Mouse (Mus musculus): ENCODE results near the gene Pphln1. TPM values are rescaled to one million over a fixed set of nuclear protein-coding genes. Genes with fewer than 3 reads are reported as not detected.

Gene Pphln1
- polyA plus RNA-seq, 1 experiment from 2014 or later: 32.1 TPM

DNA sequence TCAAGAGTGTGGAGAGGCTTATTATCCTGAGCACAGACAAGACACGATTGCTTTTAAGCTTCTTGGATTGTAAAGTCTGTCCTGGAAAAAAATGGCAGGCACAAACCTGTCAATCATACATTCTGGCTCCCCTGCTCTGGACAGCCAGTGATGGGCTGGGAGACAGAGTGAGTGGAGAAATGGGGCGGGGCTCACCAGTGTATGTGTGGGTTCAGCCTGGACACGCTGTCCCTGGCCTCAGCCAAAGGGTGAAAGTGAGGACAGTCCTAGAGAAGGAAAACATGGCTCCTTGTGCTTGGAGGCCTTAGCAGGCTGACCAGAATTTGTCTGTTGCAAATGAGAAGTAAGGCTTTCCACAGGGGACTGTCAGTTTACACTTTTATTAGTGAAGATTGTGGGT is 50.7 kb downstream of the Pphln1 start:
- H3K27ac ChIP-seq (ENCODE audit: low read depth, low read length): no peak overlapping the region
- H3K9ac ChIP-seq (replicated peaks; ENCODE audit: low read depth, low read length): no peak overlapping the region
- no peak overlapping the region for H3K4me2 ChIP-seq (ENCODE audit: low read depth, low read length)
- H3K4me3 ChIP-seq (ENCODE audit: low read depth, low read length): no peak overlapping the region
- no peaks in the 10 kb centered on the region for H3K9me3 ChIP-seq (ENCODE audit: control insufficient read depth, low read length)
- ATAC-seq (ENCODE audit: low read depth): no peak
- H3K4me1 ChIP-seq (ENCODE audit: control insufficient read depth, insufficient read depth, low read length): no peaks in the 10 kb centered on the region
- 86% methylated on average over 3 of the region's 3 CpGs for WGBS
- no peaks in the 10 kb centered on the region for H3K27me3 ChIP-seq (ENCODE audit: control insufficient read depth, insufficient read depth, low read length)
- peaks cover 2% of the 10 kb centered on the region; the same call in 1 of the 2 replicates for H3K36me3 ChIP-seq (ENCODE audit: control insufficient read depth, insufficient read depth, low read length)

DNA sequence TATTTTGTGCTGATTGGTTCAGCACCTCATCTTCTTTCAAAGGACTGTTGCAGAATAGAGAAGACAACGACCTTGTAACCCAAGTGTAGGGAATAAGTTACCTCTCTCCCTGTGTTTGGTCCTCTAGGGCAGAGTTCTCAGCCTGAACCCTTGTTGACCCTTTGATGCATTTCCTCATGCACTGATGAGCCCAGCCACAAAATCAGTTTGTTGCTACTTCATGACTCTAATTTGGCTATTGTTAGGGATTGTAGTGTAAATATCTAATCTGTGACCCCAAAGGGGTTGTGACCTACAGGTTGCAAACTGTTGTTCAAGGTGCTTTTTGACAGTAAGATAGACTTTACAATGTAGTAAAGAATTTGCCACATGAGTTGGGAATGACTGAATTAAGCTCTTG is 55.1 kb downstream of the Pphln1 start:
- H3K9me3 ChIP-seq (ENCODE audit: control insufficient read depth, low read length): no peaks in the 10 kb centered on the region
- no peak for ATAC-seq (ENCODE audit: low read depth)
- 76% methylated on average over 1 of the region's 1 CpGs for WGBS
- H3K27me3 ChIP-seq (ENCODE audit: control insufficient read depth, insufficient read depth, low read length): no peaks in the 10 kb centered on the region
- no peak overlapping the region for H3K27ac ChIP-seq (ENCODE audit: low read depth, low read length)
- no peak overlapping the region for H3K4me2 ChIP-seq (ENCODE audit: low read depth, low read length)
- peaks cover 2% of the 10 kb centered on the region; the same call in 1 of the 2 replicates for H3K36me3 ChIP-seq (ENCODE audit: control insufficient read depth, insufficient read depth, low read length)
- H3K4me1 ChIP-seq (ENCODE audit: control insufficient read depth, insufficient read depth, low read length): no peaks in the 10 kb centered on the region
- H3K9ac ChIP-seq (replicated peaks; ENCODE audit: low read depth, low read length): no peak overlapping the region
- H3K4me3 ChIP-seq (ENCODE audit: low read depth, low read length): no peak overlapping the region

DNA sequence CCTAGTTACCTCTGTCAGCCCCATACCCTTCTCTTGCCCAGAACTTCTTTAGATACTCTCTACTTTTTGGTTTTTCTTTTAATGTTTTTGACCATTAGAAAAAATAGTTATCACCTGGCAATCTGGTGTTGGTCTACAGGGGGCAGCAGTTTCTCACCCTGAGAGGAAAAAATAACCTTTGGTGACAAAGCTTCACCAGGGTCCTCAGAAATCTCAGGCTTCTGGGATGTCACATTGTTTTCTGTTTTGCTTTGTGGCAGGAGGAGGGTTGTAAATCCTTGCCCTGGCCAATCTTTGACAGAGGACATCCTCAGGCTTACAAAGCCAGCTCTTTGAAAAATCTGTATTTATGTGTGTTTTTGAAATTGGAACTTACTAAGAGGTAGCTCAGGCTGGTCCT is 57.9 kb downstream of the Pphln1 start:
- Histone ChIP-seq H3K4me3 (ENCODE audit: low read depth, low read length) (no peak overlapping the region), H3K4me2 (ENCODE audit: low read depth, low read length) (no peak overlapping the region), H3K27ac (ENCODE audit: low read depth, low read length) (no peak overlapping the region), H3K4me1 (ENCODE audit: control insufficient read depth, insufficient read depth, low read length) (no peaks in the 10 kb centered on the region), H3K36me3 (ENCODE audit: control insufficient read depth, insufficient read depth, low read length) (no peaks in the 10 kb centered on the region; the same call in 1 of the 2 replicates), H3K27me3 (ENCODE audit: control insufficient read depth, insufficient read depth, low read length) (no peaks in the 10 kb centered on the region), H3K9me3 (ENCODE audit: control insufficient read depth, low read length) (no peaks in the 10 kb centered on the region), H3K9ac (replicated peaks; ENCODE audit: low read depth, low read length) (no peak overlapping the region)
- no peak for ATAC-seq (ENCODE audit: low read depth)

DNA sequence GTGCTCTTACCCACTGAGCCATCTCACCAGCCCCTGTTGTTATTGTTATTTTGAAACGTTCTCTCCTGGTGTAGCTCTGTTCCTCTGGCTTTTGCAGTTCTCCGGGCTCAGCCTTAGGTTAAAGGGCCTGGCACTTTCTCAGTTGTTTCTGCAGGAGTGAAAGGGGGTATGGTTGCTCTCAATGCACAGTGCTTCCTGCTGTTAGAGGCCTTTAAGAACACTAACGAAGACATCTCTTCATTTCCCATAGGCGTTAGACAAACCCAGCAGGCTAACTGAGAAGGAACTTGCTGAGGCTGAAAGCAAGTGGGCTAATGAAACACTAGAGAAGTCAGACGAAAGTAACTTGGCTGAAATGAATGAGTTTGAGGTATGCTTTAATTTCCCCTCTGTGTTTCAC is 61.3 kb downstream of the Pphln1 start:
- no peaks in the 10 kb centered on the region for H3K36me3 ChIP-seq (ENCODE audit: control insufficient read depth, insufficient read depth, low read length)
- no peak overlapping the region for H3K4me2 ChIP-seq (ENCODE audit: low read depth, low read length)
- no peak overlapping the region for H3K4me3 ChIP-seq (ENCODE audit: low read depth, low read length)
- H3K9me3 ChIP-seq (ENCODE audit: control insufficient read depth, low read length): no peaks in the 10 kb centered on the region
- no peak overlapping the region for H3K9ac ChIP-seq (replicated peaks; ENCODE audit: low read depth, low read length)
- no peaks in the 10 kb centered on the region for H3K4me1 ChIP-seq (ENCODE audit: control insufficient read depth, insufficient read depth, low read length)
- no peak for ATAC-seq (ENCODE audit: low read depth)
- 69% methylated on average over 5 of the region's 5 CpGs for WGBS
- no peaks in the 10 kb centered on the region for H3K27me3 ChIP-seq (ENCODE audit: control insufficient read depth, insufficient read depth, low read length)
- no peak overlapping the region for H3K27ac ChIP-seq (ENCODE audit: low read depth, low read length)

DNA sequence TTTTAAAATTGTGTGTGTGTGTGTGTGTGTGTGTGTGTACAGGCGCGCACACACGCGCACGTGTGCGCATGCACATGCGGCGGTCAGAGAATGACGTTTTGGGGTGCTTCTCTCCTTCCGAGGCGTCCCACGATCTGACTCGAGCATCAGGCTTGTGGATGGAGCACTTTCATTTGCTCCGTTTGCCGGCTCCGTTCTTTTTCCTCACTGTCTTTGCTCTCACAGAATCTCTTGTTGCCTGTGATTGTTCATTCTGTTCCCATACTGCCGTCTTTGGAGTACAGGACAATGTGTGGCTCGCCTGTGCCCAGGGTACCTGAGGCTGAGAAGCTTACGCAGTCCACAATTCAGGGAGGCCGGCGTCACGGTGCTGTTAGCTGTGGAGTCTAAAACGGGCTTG is 62.9 kb downstream of the Pphln1 start:
- H3K9ac ChIP-seq (replicated peaks; ENCODE audit: low read depth, low read length): no peak overlapping the region
- no peak overlapping the region for H3K4me2 ChIP-seq (ENCODE audit: low read depth, low read length)
- no peak overlapping the region for H3K27ac ChIP-seq (ENCODE audit: low read depth, low read length)
- WGBS: 95% methylated on average over 23 of the region's 23 CpGs
- H3K4me1 ChIP-seq (ENCODE audit: control insufficient read depth, insufficient read depth, low read length): no peaks in the 10 kb centered on the region
- H3K4me3 ChIP-seq (ENCODE audit: low read depth, low read length): no peak overlapping the region
- H3K36me3 ChIP-seq (ENCODE audit: control insufficient read depth, insufficient read depth, low read length): peaks cover 5% of the 10 kb centered on the region; the same call in 1 of the 2 replicates
- no peaks in the 10 kb centered on the region for H3K9me3 ChIP-seq (ENCODE audit: control insufficient read depth, low read length)
- no peaks in the 10 kb centered on the region for H3K27me3 ChIP-seq (ENCODE audit: control insufficient read depth, insufficient read depth, low read length)
- no peak for ATAC-seq (ENCODE audit: low read depth)

DNA sequence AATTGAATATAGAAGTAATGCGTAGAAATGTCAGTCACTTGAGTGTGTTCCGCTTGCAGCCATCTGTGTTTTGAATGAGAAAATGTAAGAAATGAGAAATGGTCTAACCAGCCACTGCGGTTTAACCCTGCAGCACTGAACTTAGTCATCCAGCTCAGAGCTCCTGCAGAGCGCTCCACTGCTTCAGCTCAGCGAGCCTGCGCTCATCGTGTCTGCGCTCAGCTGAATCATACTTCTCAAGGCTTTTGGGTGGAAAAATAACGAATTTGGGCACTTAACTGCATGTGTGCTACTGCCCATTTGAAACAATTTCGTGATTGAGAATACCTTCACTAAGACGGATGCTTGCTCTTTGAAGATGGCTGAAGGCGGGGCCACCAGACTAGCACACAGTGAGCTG is 73.5 kb downstream of the Pphln1 start:
- no peak overlapping the region for H3K27ac ChIP-seq (ENCODE audit: low read depth, low read length)
- no peaks in the 10 kb centered on the region for H3K27me3 ChIP-seq (ENCODE audit: control insufficient read depth, insufficient read depth, low read length)
- peak overlapping the region; percentile 7; the same call in 1 of the 2 replicates for H3K4me2 ChIP-seq (ENCODE audit: low read depth, low read length)
- WGBS: 32% methylated on average over 12 of the region's 12 CpGs
- H3K9ac ChIP-seq (replicated peaks; ENCODE audit: low read depth, low read length): no peak overlapping the region
- no peak overlapping the region for H3K4me3 ChIP-seq (ENCODE audit: low read depth, low read length)
- H3K9me3 ChIP-seq (ENCODE audit: control insufficient read depth, low read length): no peaks in the 10 kb centered on the region
- no peak for ATAC-seq (ENCODE audit: low read depth)
- no peaks in the 10 kb centered on the region for H3K36me3 ChIP-seq (ENCODE audit: control insufficient read depth, insufficient read depth, low read length)
- H3K4me1 ChIP-seq (ENCODE audit: control insufficient read depth, insufficient read depth, low read length): 0 out of 2 replicates have a peak, but pooled peaks cover 7% of the 10 kb centered on the region

DNA sequence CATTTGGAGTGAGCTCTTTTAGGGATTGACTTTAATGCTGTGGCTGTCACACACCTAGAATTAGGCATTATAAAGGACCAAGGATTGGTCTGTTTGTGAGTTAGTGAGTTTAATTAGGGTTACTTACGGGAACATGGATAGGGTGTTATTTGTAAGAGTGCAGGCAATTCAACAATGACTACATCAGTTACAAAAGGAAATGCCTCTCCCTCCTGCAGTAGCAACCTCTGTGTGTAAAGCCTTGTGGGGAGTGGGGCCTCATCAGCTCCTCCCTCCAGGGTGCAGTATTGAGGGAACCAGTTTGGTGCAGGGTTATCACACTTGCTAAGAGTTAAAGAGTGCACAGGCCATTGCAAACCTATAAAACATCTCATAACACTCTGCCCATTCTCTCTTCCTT is 73.9 kb downstream of the Pphln1 start:
- Histone ChIP-seq H3K27ac (ENCODE audit: low read depth, low read length) (no peak overlapping the region), H3K36me3 (ENCODE audit: control insufficient read depth, insufficient read depth, low read length) (no peaks in the 10 kb centered on the region), H3K4me2 (ENCODE audit: low read depth, low read length) (0 out of 2 replicates have a peak overlapping the region, but pooled peaks have one; percentile 7), H3K4me1 (ENCODE audit: control insufficient read depth, insufficient read depth, low read length) (0 out of 2 replicates have a peak, but pooled peaks cover 7% of the 10 kb centered on the region), H3K4me3 (ENCODE audit: low read depth, low read length) (no peak overlapping the region), H3K27me3 (ENCODE audit: control insufficient read depth, insufficient read depth, low read length) (no peaks in the 10 kb centered on the region), H3K9me3 (ENCODE audit: control insufficient read depth, low read length) (no peaks in the 10 kb centered on the region), H3K9ac (replicated peaks; ENCODE audit: low read depth, low read length) (no peak overlapping the region)
- 33% methylated on average over 1 of the region's 1 CpGs for WGBS
- ATAC-seq (ENCODE audit: low read depth): no peak

DNA sequence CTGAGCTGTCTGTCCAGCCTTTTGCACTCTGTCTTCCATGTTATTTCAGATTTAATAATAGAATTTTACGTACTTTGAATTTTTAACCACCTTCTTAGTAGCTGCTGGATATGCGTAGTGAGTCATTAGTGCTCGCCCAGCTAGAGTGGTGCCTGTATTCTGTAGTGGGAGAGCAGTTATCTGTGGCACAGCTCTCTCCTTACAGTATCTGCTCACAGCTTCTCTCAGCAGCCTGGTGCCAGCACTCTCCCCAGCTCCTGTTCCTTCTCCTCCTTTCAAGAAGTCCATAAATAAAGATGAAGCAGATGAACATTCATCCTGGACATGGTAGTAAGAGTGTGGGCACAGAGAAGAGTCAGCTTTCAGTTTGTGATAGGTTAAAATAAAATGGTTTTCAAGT is 76.1 kb downstream of the Pphln1 start:
- whole genome bisulfite sequencing: 85% methylated on average over 3 of the region's 3 CpGs
- no peaks in the 10 kb centered on the region for H3K27me3 ChIP-seq (ENCODE audit: control insufficient read depth, insufficient read depth, low read length)
- no peaks in the 10 kb centered on the region for H3K9me3 ChIP-seq (ENCODE audit: control insufficient read depth, low read length)
- H3K4me1 ChIP-seq (ENCODE audit: control insufficient read depth, insufficient read depth, low read length): 0 out of 2 replicates have a peak, but pooled peaks cover 7% of the 10 kb centered on the region
- H3K36me3 ChIP-seq (ENCODE audit: control insufficient read depth, insufficient read depth, low read length): no peaks in the 10 kb centered on the region
- H3K4me3 ChIP-seq (ENCODE audit: low read depth, low read length): no peak overlapping the region
- ATAC-seq (ENCODE audit: low read depth): no peak
- no peak overlapping the region for H3K27ac ChIP-seq (ENCODE audit: low read depth, low read length)
- H3K4me2 ChIP-seq (ENCODE audit: low read depth, low read length): no peak overlapping the region
- H3K9ac ChIP-seq (replicated peaks; ENCODE audit: low read depth, low read length): no peak overlapping the region

DNA sequence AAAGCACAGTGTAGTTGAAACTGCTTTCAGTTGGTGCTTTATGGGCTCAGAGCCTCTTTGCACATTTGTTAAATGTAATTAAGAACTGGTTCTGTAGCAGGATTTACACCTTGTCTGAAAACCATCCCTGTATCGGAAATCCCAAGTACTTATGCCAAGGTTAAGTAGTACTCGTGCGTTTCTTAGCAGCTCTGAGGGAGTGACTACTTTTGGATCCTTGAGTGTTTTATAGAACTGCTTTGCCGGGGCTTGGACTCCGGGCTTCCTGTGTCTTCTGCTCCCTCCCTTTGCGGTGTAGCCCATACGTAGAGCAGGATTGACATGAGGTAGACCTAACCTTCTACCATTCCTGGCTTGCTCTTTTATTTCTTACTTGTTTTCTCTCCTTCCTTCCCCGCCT is 77.5 kb downstream of the Pphln1 start:
- WGBS: 56% methylated on average over 8 of the region's 8 CpGs
- Histone ChIP-seq H3K27ac (ENCODE audit: low read depth, low read length) (no peak overlapping the region), H3K27me3 (ENCODE audit: control insufficient read depth, insufficient read depth, low read length) (no peaks in the 10 kb centered on the region), H3K36me3 (ENCODE audit: control insufficient read depth, insufficient read depth, low read length) (no peaks in the 10 kb centered on the region), H3K4me2 (ENCODE audit: low read depth, low read length) (no peak overlapping the region), H3K4me3 (ENCODE audit: low read depth, low read length) (no peak overlapping the region), H3K4me1 (ENCODE audit: control insufficient read depth, insufficient read depth, low read length) (0 out of 2 replicates have a peak, but pooled peaks cover 7% of the 10 kb centered on the region), H3K9ac (replicated peaks; ENCODE audit: low read depth, low read length) (no peak overlapping the region), H3K9me3 (ENCODE audit: control insufficient read depth, low read length) (no peaks in the 10 kb centered on the region)
- ATAC-seq (ENCODE audit: low read depth): no peak
